Mouse (Mus musculus) kidney, adult 11 months (tissue): ENCODE measurements at regions not wholly inside any gene's neighbourhood (a gene's known extent, or its start where the extent isn't known, plus 50 kb on each side); places are given as distances from the start of the nearest gene placed in this dataset.
"Not testable (repeated sequence)": the region's sequence is repeated elsewhere in the genome, so short reads cannot be mapped to it uniquely, and the experiment has no call there.

Source experiments
- DNase-seq: peaks from one replicate; pipeline ENCODE4 v3.0.0; 2022

DNA sequence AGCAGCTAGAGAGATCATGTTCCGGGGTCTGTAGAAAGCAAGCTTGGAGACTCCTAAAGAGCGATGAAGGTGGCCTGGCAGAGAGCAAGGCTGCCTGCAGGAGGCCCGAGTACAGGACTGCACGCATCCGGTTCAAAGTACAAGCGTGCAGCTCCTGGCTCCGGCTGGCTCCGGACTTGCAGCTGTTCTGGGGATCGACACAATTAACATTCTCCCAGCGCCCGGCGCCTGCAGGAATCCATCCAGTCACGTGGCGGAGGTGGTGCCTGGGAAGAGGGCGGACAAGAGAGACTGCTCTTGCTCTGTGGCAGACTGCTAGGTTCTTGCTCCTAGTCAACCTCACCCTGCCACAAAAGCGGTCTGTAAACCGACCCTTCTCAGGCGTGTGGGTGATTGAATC, 86.9 kb downstream of the Bdh1 start:
- DNase-seq = peak; percentile 95

DNA sequence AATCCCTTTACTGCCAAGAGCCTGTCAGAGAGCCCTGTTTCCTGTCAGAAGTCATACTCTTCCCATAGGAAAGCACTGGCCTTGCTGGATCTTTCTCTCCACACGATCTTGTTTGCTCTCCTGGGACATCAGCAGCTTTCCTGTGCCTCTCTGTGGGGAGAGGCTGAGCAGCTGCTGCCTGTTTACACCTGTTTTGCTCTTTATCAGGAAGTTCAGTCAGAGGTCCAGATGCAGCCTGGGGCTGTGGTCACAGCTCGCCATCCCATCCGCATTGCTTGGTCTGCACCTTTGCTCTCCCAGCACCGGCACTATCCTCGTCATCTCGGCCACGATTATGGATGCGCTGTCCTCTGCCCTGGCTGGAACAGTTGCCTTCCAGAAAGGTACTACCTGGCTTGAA, 88.0 kb downstream of the Bdh1 start:
- DNase-seq = no peak

DNA sequence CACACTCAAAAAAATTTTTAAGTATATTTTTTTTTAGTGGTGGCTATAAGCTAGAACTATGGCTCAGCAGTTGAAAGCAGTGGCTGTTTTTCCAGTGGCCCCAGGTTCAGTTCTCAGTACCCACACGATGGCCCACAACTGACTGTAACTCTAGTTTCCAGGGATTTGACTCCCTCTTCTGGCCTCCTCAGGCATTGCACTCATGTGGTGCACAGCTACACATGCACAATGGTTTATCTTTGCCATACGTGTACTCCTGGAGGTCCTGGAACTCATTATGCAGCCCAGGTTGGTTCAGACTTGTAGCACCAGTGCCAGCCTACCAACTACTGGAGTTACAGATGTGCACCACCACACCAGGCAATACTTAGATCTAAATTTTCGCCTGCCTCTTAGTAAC, 96.7 kb downstream of the Bdh1 start:
- no peak for DNase-seq

DNA sequence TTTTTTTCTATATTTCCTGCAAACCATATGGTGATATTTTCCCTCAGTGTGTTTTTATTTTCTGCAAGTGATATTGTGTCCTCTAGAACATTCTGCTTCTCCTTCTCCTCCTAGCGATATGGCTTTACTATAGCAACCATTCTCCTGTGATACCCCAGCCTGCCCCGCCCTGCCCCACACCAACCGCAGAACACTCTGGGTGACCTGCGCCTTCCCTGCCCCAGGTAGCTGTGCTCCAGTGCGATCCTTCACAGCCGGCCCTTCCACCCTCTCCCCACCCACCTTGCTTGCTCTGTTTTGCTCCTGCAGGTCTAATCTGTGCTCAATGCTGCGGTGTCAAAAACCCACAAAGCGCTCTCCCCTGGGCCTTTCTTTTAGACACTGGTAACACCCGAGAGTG, 98.0 kb downstream of the Bdh1 start:
- no peak for DNase-seq

DNA sequence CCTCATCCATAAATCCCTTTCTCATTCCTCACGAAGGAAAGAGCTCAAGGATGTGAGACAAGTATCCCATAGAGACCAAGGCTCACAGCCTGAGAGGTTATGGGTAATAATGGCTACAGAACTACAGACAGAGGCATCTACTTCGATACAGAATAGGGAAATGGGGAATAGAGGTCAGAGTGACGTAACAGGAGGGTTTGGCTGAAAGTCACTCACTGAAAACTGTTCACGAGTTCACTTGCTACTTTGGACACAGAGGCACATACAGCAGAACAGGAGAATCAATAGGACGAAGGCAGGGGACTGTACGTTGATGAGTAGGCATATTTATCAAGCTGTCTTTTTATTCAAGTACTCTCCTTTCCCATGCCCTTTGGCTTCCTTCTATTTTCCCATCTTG, 99.7 kb downstream of the Bdh1 start:
- no peak for DNase-seq

DNA sequence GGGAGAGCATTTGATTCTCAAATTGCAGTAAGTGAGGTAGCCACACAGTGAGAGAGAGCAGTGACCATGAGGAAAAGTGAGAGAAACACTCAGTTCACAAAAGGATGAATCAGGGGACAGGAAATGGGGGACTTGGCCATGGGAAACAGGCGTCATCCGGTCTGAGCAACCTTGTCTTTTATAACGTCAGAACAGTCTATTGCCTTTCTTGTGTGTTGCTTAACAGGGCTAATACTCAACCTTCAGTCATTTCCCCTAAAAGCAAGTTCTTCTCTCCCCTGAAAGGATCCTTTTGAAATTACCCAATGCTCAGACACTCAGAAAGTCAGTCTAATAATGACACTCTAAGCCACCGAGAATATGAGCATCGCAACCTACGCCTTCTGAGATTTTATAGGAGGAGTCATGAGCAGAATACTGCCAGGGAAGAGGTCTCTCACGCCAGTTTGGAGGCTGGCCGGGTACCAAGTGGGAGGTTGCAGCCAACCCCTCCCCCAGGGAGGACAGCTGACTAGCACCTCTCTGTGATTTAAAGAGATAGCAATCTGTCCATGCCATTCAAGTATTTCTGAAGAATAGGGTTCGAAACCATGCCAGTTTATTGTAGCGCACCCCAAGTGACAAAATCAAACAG, 104.7 kb downstream of the Bdh1 start:
- DNase-seq = no peak

DNA sequence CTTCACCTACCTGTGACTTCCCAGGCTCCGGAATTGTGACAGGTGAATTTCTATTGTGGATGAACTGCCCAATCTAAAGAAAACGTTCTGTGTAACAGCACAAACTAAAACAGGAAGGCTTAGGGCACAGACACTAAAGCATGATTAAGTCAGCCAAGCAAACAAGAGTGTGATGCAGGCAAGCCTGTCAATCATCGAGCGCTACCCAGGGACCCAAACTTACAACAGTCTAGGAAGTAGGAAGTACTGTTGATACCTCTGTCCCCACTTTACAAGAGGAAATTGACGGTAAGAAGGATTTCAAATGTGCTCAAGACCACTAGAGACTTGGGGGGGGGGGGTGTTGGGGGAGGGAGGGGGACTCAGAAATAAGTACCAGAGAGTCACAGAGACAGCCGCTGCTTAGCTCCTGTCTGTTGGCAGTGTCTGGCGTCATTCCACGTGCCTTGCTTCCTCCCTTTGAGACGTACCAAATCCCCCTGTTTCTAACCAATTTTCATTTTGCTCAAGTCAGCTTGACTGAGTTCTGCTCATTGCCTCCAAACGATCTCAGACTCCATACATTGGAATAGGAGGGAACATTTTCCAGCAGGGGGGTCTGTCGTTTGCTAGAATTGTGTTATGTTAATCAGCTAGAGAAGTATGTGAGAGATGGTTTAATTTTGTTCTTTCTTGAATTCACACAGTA, 106.7 kb downstream of the Bdh1 start:
- no peak for DNase-seq

DNA sequence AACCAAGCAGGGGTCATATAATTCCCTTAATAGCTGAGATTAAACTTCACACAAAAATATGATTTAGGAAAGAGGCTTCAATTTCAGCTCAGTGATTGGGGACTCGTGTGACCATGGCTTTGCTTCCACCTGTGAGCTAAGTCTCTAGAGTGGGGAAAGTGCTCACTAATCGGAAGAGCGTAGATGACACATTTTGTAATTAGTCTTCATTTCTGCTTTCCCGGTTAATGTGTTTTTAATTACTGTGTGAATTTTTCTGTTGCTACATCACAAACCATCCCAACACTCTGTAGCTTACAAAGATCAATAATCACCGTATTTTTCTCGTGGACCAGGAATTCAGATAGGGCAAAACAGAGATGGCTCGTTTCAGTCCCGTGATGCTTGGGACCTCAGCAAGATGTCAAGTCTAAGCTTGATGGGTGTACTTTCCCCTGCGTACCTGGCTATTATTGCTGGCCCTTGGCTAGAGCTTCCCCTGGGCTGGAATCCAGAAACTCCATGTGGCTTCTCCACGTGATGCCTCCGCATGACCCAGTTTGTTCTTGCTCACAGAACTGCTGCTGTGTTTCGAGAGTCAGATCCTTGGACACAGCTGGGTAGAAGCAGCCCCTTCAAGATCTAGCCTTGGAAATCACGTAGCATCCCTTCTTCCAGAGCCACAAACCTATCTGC, 107.3 kb downstream of the Bdh1 start:
- DNase-seq = peak; percentile 56

DNA sequence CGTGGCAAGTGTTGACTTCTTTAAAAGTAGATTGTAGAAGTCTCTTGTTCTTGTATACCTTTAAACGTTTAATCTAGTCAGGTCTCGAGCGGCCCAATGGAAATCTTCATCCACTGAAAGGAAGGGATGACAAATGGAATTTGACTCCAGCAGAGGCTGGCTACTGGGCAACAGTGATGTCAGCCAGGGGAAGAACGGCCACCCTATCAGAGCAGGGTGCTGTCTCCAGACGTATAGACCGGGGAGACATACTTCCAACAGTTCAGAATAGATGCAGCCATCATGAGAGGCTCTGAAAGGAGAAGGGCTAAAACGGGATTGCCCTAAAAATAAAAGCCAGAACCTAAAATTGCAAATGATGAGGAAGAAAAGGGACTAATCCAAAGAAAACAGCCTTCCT, 108.0 kb downstream of the Bdh1 start:
- no peak for DNase-seq

DNA sequence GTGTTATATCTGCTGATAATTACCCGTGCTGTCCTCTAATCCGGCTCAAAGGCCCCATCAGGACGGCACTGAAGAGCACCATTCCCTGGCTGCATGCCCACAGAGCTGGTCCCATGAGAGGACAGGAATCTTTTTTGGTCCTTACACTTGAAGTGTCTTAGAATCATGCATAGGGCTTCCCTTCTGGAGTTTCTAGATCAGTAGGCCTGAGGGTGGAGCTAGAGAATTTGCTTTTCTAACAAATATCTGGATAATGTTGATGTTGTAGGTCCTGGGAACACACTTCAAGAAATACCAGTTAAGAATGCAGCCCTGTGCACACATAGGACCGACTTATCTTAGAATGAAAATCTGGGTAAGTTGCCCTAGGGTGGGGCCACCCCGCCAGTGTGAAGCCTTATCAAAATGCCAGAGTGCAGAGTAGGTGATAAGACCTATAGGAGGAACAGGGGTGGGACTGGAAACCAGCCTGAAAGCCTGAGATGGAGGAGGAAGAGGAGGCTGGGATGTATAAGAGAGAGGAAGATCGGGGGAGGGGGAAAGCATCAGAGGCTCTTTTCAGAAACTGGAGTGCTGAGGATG, 111.2 kb downstream of the Bdh1 start:
- DNase-seq = no peak

DNA sequence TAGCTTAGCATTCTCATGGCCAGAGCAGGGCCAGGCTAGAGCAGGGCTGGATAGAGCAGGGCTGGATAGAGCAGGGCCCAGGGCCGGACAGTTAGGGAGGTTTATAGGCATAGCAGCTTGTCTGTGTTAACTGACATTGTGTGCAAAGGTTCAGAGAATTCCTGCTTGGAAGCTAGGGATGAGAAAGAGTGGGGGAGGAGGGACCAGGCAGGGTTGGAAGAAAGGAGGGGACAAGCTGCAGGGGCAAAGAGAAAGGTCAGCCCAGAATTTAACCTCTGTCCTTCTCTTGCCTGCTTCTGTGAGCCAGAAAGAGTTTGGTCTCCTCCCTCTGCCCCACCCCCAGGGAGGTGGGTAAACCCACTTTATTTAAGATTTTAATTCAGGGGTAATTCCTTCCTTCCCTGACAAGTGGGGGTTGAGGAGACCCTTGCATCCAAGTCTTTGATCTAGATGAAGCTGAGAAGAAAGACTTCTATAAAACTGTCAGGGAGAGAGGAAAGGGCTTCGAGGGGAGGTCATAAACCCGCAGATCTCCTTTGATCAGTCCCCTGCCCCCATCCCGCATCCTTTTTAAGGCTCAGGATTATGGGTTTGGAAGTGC, 112.9 kb downstream of the Bdh1 start:
- DNase-seq = no peak

DNA sequence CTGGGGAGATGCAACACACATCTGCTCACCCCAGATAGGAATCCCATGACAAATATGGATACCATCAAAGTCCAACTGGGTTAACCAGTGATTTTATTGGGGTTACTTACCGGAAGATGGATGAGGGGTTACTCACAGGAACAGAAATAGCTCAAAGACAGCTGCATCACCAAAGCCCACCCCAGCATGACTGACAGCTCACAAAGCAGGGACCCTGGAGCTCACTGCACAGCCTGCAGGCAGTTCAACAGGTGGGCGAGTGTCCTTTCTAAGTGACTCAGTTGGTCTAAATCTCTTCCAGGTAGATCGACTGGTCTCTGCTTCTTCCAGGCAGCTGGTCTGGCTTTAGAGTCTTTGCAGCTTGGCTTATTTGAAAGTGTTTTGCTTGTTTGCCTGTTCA, 114.2 kb downstream of the Bdh1 start:
- DNase-seq = no peak

DNA sequence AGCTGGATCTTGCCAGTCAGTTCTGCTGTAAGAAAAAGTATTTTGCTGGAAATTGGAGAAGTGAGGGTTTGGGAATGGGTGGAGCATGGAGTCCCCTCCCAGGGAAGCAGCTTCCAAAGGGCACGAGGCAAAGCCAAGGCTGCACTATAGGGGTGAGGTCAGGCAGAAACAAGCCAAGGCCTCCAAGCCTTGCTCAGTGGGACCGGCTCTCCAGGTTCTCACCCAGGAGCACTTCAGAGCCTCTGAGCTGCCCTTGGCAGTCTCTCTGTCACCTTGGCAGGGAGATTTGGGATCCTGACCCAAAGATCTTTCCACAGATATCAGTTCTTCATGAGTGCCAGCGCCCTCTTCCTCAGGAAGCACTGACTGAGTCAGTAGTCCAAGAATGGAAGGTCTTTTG, 116.5 kb downstream of the Bdh1 start:
- DNase-seq = no peak

DNA sequence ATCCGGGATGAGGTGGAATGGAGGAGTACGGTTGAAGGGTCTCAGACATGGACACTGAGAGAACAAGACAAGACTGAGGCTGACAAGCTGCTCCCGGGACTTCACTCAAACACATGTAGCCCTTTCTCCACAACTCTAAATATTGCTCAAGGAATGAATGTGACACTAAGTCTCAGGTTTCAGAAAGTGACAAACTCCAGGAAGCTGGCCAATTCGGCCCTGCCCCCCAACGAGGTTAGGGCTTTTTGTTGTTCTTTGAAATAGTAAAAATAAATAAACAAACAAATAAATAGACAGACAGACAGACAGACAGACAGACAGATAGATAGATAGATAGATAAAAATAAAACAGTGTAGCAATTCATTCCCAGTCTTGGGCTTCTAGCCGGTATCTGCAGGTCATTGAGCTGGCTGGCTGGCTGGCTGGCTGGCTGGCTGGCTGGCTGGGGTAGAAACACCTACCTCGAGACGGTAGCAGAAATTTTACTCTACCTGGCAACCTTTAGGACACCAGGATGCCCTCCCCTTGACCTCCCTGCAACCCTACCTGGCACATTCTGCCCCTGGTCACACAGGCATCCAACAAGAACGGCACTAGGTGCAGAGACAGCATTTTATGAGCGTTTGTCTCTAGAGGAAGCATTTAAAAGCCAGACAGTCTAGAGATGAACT, 119.6 kb upstream of the Dlg1 start:
- no peak for DNase-seq

DNA sequence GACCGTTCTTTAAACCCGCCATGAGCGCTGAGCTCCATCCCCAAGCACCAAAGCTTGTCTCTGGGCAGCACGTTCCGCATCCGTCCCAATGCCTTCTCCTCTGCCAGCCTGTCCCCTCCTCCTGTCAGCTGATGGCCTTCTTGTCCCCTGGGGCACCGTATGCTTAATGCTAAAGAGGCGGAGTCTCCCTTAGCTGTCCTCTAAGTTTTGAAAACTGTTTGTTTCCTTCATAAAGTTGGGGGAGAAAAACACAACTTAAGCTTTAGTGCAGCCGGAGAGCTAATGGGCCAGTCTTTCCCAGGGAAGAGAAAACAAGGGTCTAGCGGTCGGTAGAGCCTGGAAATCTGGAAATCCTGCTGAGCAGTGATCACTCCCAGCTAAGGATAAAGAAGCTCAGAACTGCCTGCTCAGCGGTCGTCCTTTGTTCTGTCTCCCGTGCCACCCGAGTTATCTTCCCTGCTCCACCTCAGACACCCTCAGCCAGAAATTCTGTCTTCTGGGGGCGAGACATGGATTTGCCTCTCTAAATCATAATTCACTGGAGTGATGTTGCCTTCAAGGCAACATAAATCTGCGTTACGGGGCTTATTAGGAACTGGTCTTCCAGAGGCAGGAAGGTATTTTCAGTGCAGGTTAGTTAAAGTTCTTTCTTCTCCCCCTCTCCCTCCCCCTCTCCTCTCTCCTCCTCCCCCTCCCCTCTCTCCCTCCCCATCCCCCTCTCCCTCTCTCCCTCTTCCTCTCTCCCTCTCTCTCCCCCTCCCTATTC, 117.0 kb upstream of the Dlg1 start:
- no peak for DNase-seq

DNA sequence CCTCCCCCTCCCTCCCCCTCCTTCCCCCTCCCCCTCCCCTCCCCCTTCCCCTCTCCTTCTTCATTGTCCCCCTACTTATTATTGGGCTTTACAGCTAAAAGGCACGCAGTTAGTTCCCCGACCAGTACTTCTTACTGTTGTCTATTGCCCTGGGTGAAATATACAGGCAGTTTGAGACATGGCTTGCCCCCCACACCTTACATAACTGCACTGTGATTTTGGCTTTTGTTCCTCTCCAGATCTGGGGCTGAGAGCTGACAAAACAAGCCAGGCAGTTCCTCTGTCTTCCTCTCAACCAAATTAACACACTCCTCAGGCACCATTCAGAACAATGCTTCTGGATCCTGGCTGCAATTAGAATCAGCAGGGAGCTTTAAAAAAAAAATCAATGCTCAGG, 116.4 kb upstream of the Dlg1 start:
- DNase-seq = no peak

DNA sequence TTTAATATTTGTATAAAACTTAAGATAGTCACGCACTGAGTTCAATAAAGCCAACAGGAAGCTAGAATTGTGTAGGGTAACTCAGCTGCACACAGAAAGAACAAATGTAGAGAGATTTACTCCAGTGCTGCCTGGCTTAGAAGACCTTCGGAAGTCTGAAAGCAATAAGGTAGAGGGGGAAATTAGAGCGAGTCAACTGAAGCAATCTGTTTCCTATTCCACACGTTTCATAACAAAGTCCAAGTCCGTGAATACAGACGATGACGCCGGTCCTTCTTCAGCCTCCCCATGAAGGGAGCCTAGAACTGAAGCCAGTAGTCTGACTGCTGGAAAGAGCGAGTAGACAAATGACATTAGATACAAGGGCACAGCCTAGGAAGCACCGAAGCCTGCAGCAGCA, 115.9 kb upstream of the Dlg1 start:
- no peak for DNase-seq

DNA sequence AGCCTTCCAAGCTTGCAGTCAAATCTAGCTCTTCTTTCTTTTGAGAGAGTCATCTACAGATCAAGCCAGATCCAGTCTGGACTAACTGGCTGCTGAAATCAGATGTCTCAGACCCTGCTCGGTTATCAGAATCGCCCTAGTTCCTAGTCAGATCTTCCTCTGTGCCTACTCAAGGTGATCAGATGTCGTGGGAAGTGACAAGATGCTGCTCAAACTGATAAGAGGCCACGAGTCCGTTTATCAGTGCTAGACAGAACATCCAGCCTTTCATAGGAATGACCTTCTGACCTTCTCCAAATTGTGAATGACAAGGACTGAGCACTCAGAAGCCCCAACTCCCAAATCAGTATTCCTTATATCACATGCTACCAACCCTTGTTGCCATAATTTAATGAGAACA, 113.3 kb upstream of the Dlg1 start:
- DNase-seq = no peak

DNA sequence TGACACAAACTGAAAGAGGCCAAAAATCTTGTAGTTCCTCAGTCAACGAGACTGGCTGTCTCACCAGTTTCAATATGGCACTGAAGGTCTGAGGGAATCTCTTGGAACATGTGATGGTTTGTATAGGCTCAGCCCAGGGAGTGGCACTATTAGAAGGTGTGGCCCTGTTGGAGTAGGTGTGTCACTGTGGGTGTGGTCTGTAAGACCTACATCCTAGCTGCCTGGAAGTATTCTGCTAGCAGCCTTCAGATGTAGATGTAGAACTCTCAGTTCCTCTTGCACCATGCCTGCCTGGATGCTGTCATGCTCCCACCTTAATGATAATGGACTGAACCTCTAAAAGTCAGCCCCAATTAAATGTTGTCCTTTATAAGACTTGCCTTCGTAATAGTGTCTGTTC, 112.7 kb upstream of the Dlg1 start:
- not testable (repeated sequence) for DNase-seq

DNA sequence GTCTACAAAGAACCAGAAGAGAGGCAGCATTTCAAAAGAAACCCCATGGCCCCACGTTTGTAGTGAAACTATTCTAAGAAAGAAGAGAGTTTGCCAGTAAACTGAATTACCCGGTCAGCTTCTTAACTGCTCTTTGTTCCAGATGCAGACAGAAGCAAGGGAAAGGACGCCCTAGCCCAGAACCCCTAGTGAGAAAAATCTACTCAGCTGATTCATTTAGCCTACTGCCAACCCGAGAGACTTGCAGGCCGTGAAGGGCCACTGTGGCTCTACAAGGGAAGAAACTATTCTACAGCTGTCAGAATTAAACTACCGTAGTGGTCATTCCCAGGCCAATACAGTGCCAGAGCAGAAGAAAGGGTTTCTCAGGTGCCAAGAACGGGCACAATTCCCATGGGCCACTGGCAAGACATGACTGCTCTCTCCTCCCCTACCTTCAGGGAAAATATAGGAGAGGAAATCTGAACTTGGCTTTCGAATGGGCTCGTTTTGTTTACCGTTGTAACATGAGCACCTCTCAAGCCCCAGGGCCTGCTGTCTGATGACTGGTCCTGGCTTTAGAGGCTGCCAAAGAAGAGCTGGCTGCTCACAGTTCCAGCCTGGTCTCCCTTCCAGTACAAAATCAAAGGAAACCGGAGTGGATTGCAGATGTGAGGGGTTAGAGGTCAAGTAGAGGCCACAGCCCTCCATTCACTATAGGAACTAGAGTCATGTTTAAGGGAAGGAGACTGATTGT, 111.7 kb upstream of the Dlg1 start:
- no peak for DNase-seq

DNA sequence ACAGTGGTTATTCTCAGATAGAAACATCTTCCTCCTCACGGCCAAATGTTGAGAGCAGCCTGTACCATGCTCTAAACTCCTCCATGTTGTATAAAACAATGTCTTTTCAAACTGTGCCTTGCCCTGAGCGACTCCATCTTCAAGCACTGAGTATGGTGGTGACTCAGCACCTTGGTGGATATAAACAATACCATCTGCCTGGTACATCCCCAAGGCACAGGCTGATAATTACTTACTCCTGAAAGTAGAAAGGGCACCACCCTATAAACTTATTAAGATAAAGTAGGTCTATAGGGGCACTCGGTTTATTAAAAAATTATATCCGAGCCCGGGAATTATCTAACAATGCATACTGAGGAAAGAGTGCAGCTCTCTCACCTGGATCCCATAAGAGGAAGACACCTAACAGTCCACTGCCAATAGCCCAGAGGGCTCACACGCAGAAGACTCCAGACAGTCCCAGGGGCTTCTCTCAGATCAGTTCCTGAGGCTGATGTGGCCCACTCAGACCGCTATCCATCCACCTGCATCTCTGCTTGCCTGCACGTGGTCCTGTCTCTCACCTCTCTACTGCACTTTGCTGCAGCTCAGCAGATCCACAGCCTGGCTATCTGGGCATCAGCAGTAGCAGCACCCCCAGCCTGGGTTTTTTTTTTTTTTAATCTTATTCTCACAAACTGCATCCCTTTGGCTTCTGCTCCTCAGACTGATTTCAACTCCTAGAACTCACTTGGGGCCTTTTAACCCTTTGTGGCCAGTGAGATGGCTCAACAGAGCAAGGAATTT, 109.7 kb upstream of the Dlg1 start:
- DNase-seq = no peak
